Mouse (Mus musculus): Measurements from ENCODE around the gene Apoa2. TPM values are rescaled to one million over a fixed set of nuclear protein-coding genes. Genes with fewer than 3 reads are reported as not detected.

Gene Apoa2
- polyA plus RNA-seq, 1 experiment: not detected

- TF ChIP-seq GATA1 (IDR thresholded peaks at IDR 0.05; ENCODE audit: low read length): no peak
Measured at GRCm38 (mm10) chr1:171195887-171196397, 28.9 kb upstream of the Apoa2 start, which contains the start of gene Pcp4l1. Pcp4l1 (minus strand) TSS chr1:171196268.

- no peak for TF ChIP-seq GATA1 (IDR thresholded peaks at IDR 0.05; ENCODE audit: low read length)
Measured at GRCm38 (mm10) chr1:171199532-171199931, 25.3 kb upstream of the Apoa2 start.

- TF ChIP-seq GATA1 (IDR thresholded peaks at IDR 0.05; ENCODE audit: low read length): no peak
Measured at GRCm38 (mm10) chr1:171200769-171201168, 24.1 kb upstream of the Apoa2 start.

- TF ChIP-seq GATA1 (IDR thresholded peaks at IDR 0.05; ENCODE audit: low read length): no peak
Measured at GRCm38 (mm10) chr1:171203471-171204248, 21.2 kb upstream of the Apoa2 start.

- no peak for TF ChIP-seq GATA1 (IDR thresholded peaks at IDR 0.05; ENCODE audit: low read length)
Measured at GRCm38 (mm10) chr1:171204249-171204644, 20.6 kb upstream of the Apoa2 start.

GRCm38 (mm10) chr1:171205704-171206493 is 19.0 kb upstream of the Apoa2 start:
- TF ChIP-seq GATA1 (IDR thresholded peaks at IDR 0.05; ENCODE audit: low read length): peak; percentile 72

- TF ChIP-seq GATA1 (IDR thresholded peaks at IDR 0.05; ENCODE audit: low read length): no peak
Measured at GRCm38 (mm10) chr1:171209409-171209808, 15.4 kb upstream of the Apoa2 start.

- TF ChIP-seq GATA1 (IDR thresholded peaks at IDR 0.05; ENCODE audit: low read length): no peak
Measured at GRCm38 (mm10) chr1:171212854-171213253, 12.0 kb upstream of the Apoa2 start.

GRCm38 (mm10) chr1:171213801-171214496 is 10.9 kb upstream of the Apoa2 start, which contains the start of gene Nr1i3:
Nr1i3 (plus strand) TSS chr1:171213970.
- no peak for TF ChIP-seq GATA1 (IDR thresholded peaks at IDR 0.05; ENCODE audit: low read length)

- TF ChIP-seq GATA1 (IDR thresholded peaks at IDR 0.05; ENCODE audit: low read length): no peak
Measured at GRCm38 (mm10) chr1:171216241-171216955, 8.5 kb upstream of the Apoa2 start.

- TF ChIP-seq GATA1 (IDR thresholded peaks at IDR 0.05; ENCODE audit: low read length): no peak
Measured at GRCm38 (mm10) chr1:171220871-171221270, 4.0 kb upstream of the Apoa2 start.

GRCm38 (mm10) chr1:171221281-171222193 is 3.3 kb upstream of the Apoa2 start:
- no peak for TF ChIP-seq GATA1 (IDR thresholded peaks at IDR 0.05; ENCODE audit: low read length)

GRCm38 (mm10) chr1:171222238-171223155 is 2.4 kb upstream of the Apoa2 start, which contains the start of gene Tomm40l:
Tomm40l (minus strand) TSS chr1:171222514.
- no peak for TF ChIP-seq GATA1 (IDR thresholded peaks at IDR 0.05; ENCODE audit: low read length)
